Mouse (Mus musculus): Measurements from ENCODE around the gene Col16a1. TPM values are rescaled to one million over a fixed set of nuclear protein-coding genes. Genes with fewer than 3 reads are reported as not detected.

Col16a1 gene
- polyA plus RNA-seq, 1 experiment from 2014 or later, result 26.2 TPM

DNA sequence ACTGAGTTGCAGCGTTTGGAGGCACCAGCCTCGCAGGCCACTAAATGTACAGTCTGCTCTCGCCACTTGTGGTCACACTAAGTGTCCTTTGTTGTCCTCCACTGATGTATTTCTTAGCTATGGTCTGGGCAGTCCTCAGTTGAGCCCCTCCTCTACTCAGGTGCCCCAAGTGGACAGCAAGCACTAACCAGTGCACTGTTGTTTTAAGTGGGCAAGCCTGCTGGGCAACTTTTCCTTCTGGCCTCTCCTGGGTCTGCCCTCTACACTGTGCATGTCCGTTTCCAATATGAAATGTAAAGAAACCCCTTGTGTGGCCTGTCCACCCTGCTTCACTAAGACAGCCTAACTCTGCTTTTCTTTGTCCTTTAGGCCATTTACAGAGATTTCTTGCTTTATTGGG, 76.5 kb downstream of the Col16a1 start:
- 61% methylated on average over 4 of the region's 4 CpGs for WGBS
- H3K9ac ChIP-seq (replicated peaks; ENCODE audit: low read depth), result no peak overlapping the region
- no peak overlapping the region for H3K4me2 ChIP-seq (replicated peaks; ENCODE audit: low read depth, low read length)
- ATAC-seq (peak; percentile 86), DNase-seq (ENCODE audit: low spot score) (peak; percentile 89)
- peak overlapping the region; percentile 91 for H3K27ac ChIP-seq (ENCODE audit: low read length)
- peaks cover 7% of the 10 kb centered on the region; the same call in 1 of the 2 replicates for H3K4me1 ChIP-seq (ENCODE audit: insufficient read depth, low read depth, low read length)
- TF ChIP-seq CTCF (IDR thresholded peaks at IDR 0.05), result 0 out of 2 replicates have a peak, but pooled peaks have one; percentile 17
- peak; percentile 91 for TF ChIP-seq EP300 (IDR thresholded peaks at IDR 0.05)
- H3K4me3 ChIP-seq (ENCODE audit: low read depth, low read length), result no peak overlapping the region
- H3K9me3 ChIP-seq (ENCODE audit: low read length), result no peaks in the 10 kb centered on the region
- H3K27me3 ChIP-seq (replicated peaks; ENCODE audit: insufficient read depth, low read length), result no peaks in the 10 kb centered on the region
- H3K36me3 ChIP-seq (ENCODE audit: insufficient read depth, low read length), result peaks cover 19% of the 10 kb centered on the region; the same call in 1 of the 2 replicates

DNA sequence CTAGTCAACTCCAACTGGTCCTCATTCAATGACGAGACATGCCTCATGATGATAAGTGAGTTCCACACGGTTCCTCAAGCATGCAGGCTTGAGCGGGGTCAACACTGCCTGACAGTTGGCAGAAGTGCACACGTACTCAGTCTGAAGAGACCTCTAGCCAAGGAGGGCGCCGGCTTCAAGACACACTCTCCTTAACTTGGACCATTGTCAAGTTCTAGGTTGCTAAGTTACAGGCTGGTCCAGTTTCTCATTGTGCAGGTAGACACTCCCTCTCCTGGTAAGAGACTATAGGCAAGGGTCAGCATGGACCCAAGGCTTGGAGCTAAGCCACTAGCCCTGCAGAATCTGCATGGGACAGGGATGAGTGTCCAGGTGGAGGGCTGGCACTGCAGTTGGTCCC, 77.5 kb downstream of the Col16a1 start:
- Histone ChIP-seq H3K4me1 (ENCODE audit: insufficient read depth, low read depth, low read length) (peaks cover 7% of the 10 kb centered on the region; the same call in 1 of the 2 replicates), H3K9me3 (ENCODE audit: low read length) (no peaks in the 10 kb centered on the region), H3K4me2 (replicated peaks; ENCODE audit: low read depth, low read length) (no peak overlapping the region), H3K9ac (replicated peaks; ENCODE audit: low read depth) (no peak overlapping the region), H3K27ac (ENCODE audit: low read length) (peak overlapping the region; percentile 91), H3K36me3 (ENCODE audit: insufficient read depth, low read length) (peaks cover 19% of the 10 kb centered on the region; the same call in 1 of the 2 replicates), H3K4me3 (ENCODE audit: low read depth, low read length) (no peak overlapping the region), H3K27me3 (replicated peaks; ENCODE audit: insufficient read depth, low read length) (no peaks in the 10 kb centered on the region)
- 59% methylated on average over 6 of the region's 6 CpGs for WGBS
- TF ChIP-seq CTCF (IDR thresholded peaks at IDR 0.05), result peak; percentile 62
- TF ChIP-seq EP300 (IDR thresholded peaks at IDR 0.05), result peak; percentile 76
- peak; percentile 90 for DNase-seq (ENCODE audit: low spot score)
- peak; percentile 79 for ATAC-seq

DNA sequence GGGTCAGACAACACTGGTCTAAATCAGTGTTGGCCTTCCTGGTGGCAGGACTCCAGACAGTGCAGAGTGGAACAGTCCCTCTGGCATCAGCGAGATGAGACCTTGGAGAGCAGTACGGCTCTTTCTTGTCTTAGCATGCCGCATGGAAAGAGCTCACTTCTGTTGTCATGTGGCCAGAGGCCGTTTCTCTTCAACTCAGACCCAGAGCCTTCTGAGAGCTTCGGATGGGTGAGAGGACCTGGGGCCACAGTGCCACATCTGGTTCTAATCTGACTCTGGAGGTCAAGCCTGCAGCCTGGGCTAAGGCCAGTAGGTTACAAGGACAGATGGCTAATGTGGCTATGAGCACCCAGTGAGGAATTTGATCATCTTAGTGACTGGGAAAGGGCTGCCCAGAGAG, 78.3 kb downstream of the Col16a1 start:
- TF ChIP-seq CTCF (IDR thresholded peaks at IDR 0.05) (no peak), EP300 (IDR thresholded peaks at IDR 0.05) (no peak)
- no peak overlapping the region for H3K4me3 ChIP-seq (ENCODE audit: low read depth, low read length)
- H3K27me3 ChIP-seq (replicated peaks; ENCODE audit: insufficient read depth, low read length), result no peaks in the 10 kb centered on the region
- no peak overlapping the region for H3K9ac ChIP-seq (replicated peaks; ENCODE audit: low read depth)
- ATAC-seq, result no peak
- H3K36me3 ChIP-seq (ENCODE audit: insufficient read depth, low read length), result peaks cover 19% of the 10 kb centered on the region; the same call in 1 of the 2 replicates
- DNase-seq (ENCODE audit: low spot score), result no peak
- H3K4me1 ChIP-seq (ENCODE audit: insufficient read depth, low read depth, low read length), result peaks cover 4% of the 10 kb centered on the region; the same call in 1 of the 2 replicates
- WGBS, result 80% methylated on average over 5 of the region's 5 CpGs
- H3K9me3 ChIP-seq (ENCODE audit: low read length), result no peaks in the 10 kb centered on the region
- no peak overlapping the region for H3K4me2 ChIP-seq (replicated peaks; ENCODE audit: low read depth, low read length)
- no peak overlapping the region for H3K27ac ChIP-seq (ENCODE audit: low read length)

DNA sequence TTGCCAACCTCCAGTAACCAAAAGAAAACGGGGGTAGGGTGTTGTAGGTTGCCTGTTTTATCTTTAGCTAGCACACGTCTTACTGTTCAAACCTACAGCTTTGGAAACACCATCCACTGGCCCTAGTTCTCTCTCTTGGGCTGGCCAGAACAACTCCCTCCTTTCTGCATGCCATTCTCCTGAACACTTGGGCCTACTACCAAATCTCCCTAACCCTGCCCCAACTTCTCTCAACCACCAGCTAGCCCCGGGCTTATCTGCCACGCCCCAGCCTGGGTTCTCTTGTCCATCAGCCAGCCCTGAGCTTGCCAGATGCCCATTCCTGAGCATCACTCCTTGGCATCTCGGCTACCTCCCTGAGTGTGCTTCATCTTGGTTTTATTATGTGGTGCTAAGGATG, 81.3 kb downstream of the Col16a1 start:
- 63% methylated on average over 5 of the region's 5 CpGs for WGBS

DNA sequence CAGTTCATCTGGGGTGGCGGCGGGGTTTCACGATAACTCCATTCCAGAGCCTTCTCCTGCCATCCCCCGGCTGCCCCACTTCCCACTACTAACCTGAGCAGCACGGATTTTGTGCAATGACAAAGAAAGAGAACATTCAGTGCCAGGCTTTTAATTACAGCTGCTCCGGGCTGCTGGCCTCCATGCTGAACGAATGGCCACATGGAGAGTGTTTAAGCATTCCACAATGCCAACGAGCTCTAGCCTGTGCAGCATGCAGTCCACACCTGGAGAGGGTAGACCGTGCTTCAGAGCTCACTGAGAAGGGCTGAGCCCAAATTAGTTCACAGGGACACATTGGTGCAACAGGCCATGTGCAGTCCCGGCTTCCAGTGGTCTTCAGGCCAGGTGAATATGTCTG, 82.4 kb downstream of the Col16a1 start:
- TF ChIP-seq EP300 (IDR thresholded peaks at IDR 0.05) (no peak), CTCF (IDR thresholded peaks at IDR 0.05) (no peak)
- Histone ChIP-seq H3K9ac (replicated peaks; ENCODE audit: low read depth) (no peak overlapping the region), H3K4me2 (replicated peaks; ENCODE audit: low read depth, low read length) (no peak overlapping the region), H3K36me3 (ENCODE audit: insufficient read depth, low read length) (peaks cover 12% of the 10 kb centered on the region; the same call in 1 of the 2 replicates), H3K27ac (ENCODE audit: low read length) (0 out of 2 replicates have a peak overlapping the region, but pooled peaks have one; percentile 3), H3K27me3 (replicated peaks; ENCODE audit: insufficient read depth, low read length) (no peaks in the 10 kb centered on the region), H3K9me3 (ENCODE audit: low read length) (no peaks in the 10 kb centered on the region), H3K4me1 (ENCODE audit: insufficient read depth, low read depth, low read length) (no peaks in the 10 kb centered on the region; the same call in 1 of the 2 replicates), H3K4me3 (ENCODE audit: low read depth, low read length) (no peak overlapping the region)
- DNase-seq (ENCODE audit: low spot score), result no peak
- WGBS, result 74% methylated on average over 10 of the region's 10 CpGs
- ATAC-seq, result no peak

More for the DNA sequence above, 81.3 kb downstream of the Col16a1 start:
- no peak overlapping the region for H3K9ac ChIP-seq (replicated peaks; ENCODE audit: low read depth)
- no peak for TF ChIP-seq EP300 (IDR thresholded peaks at IDR 0.05)
- no peak for TF ChIP-seq CTCF (IDR thresholded peaks at IDR 0.05)
- no peak overlapping the region for H3K27ac ChIP-seq (ENCODE audit: low read length)
- H3K4me2 ChIP-seq (replicated peaks; ENCODE audit: low read depth, low read length), result no peak overlapping the region
- no peak overlapping the region for H3K4me3 ChIP-seq (ENCODE audit: low read depth, low read length)
- DNase-seq (ENCODE audit: low spot score) (no peak), ATAC-seq (no peak)
- no peaks in the 10 kb centered on the region; the same call in 1 of the 2 replicates for H3K4me1 ChIP-seq (ENCODE audit: insufficient read depth, low read depth, low read length)
- no peaks in the 10 kb centered on the region for H3K9me3 ChIP-seq (ENCODE audit: low read length)
- peaks cover 12% of the 10 kb centered on the region; the same call in 1 of the 2 replicates for H3K36me3 ChIP-seq (ENCODE audit: insufficient read depth, low read length)
- H3K27me3 ChIP-seq (replicated peaks; ENCODE audit: insufficient read depth, low read length), result no peaks in the 10 kb centered on the region

DNA sequence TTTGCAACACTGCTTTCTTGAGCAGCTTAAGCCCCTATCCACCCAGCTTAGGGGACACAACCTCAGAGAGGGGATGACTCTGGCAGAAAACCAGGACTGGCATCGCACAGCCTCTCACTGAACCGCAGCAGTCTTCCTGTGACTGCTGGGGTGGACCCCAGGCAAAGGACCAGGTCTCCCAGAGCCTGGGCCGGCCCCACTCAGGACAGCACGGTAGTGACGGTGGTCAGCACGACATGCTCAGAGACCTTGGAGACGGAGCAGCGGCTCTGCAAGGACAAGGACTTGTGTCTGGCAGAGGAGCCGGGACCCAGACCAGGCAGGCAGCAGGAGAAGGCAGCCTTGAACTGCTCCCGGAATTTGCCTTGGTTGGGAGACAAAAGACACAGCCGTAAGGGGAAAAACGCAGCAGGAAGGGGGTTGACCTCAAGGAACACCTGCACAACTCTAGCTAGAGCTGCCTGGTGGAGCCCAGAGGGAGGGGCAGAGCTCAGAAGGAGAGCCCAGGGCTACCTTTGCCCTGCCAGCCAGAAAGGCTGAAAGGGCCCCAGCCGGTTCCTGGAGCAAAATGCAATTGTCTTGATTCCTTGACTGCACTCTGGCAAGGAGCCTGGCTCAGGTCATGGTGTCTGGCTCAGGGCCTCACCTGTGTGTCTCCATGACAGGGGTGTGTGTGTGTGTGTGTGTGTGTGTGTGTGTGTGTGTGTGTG, 83.2 kb downstream of the Col16a1 start:
- H3K36me3 ChIP-seq (ENCODE audit: insufficient read depth, low read length), result peaks cover 7% of the 10 kb centered on the region; the same call in 1 of the 2 replicates
- no peak overlapping the region for H3K4me3 ChIP-seq (ENCODE audit: low read depth, low read length)
- no peaks in the 10 kb centered on the region; the same call in 1 of the 2 replicates for H3K4me1 ChIP-seq (ENCODE audit: insufficient read depth, low read depth, low read length)
- no peaks in the 10 kb centered on the region for H3K9me3 ChIP-seq (ENCODE audit: low read length)
- H3K4me2 ChIP-seq (replicated peaks; ENCODE audit: low read depth, low read length), result no peak overlapping the region
- H3K27ac ChIP-seq (ENCODE audit: low read length), result no peak overlapping the region
- H3K9ac ChIP-seq (replicated peaks; ENCODE audit: low read depth), result no peak overlapping the region
- DNase-seq (ENCODE audit: low spot score) (no peak), ATAC-seq (peak; percentile 27; the same call in 1 of the 2 replicates)
- TF ChIP-seq EP300 (IDR thresholded peaks at IDR 0.05) (no peak), CTCF (IDR thresholded peaks at IDR 0.05) (no peak)
- no peaks in the 10 kb centered on the region for H3K27me3 ChIP-seq (replicated peaks; ENCODE audit: insufficient read depth, low read length)
- 51% methylated on average over 13 of the region's 13 CpGs for WGBS

Measured in lung, postnatal 0 days (tissue).